Mouse (Mus musculus) kidney, postnatal 25 days (tissue): ENCODE measurements around the gene Ralgapa1.
"Not testable (repeated sequence)": the region's sequence is repeated elsewhere in the genome, so short reads cannot be mapped to it uniquely, and the experiment has no call there.

Experiments
- DNase-seq, 2 experiments: peaks; one replicate each; pipeline ENCODE4 v3.0.0; 2021; ENCODE audit warnings: mixed read lengths in 2 of 2

The Ralgapa1 gene

GRCm38 (mm10) chr12:55798745-55799144 is 22.2 kb downstream of the Ralgapa1 start:
- DNase-seq: no peak

DNA sequence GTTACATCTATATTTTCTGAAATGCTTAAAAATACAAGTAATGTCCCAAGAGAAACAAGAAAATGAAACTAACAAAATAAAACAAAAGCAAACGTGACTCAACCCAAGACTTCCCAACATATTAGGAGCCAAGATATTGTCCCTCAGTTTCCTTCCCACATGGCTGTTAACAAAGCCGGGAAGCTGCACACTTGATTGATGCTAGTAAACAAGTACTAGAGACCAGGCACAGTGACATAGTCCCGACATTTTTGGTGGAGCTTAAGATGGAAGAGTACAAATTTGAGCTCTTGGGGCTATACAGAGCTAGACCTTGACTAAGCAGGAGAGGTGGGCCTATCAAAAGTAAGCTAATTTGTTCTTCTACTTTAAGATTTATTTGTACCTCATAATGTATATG is 23.9 kb downstream of the Ralgapa1 start:
- DNase-seq: peak in 1 of 2 experiments; percentile 46

DNA sequence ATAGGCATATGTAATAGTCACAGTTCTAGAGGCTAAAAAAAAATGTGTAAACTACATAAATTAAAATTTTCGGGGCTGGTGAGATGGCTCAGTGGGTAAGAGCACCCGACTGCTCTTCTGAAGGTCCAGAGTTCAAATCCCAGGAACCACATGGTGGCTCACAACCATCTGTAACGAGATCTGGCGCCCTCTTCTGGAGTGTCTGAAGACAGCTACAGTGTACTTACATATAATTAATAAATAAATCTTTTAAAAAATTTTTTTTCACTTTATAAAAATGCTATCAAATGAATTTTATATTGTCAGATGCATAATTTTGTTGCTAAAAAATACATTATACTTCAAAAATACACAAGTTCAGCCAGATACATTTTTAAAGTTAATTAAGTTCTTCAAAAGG is 26.5 kb downstream of the Ralgapa1 start:
- not testable (repeated sequence) for DNase-seq

DNA sequence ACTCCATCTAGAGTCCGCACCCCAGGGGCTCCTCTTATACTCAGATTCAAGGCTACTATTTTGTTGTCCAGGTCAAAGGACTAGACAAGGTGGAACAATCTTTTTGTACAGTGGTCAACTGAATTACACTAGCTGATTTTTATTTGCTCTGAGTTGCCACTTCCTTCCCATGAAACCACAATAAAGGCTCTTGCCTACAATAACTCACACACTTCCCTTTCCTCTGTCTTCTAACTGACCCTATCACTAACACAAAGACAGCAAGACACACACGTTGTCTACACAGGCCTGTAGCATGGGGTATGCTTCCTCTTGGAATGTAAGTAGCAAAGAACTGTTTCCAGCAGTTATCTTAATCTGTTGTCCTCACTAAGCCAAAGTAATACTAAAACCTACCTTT is 35.7 kb downstream of the Ralgapa1 start:
- DNase-seq: no peak

- DNase-seq: no peak
Observed at GRCm38 (mm10) chr12:55782662-55783061, 38.3 kb downstream of the Ralgapa1 start.

DNA sequence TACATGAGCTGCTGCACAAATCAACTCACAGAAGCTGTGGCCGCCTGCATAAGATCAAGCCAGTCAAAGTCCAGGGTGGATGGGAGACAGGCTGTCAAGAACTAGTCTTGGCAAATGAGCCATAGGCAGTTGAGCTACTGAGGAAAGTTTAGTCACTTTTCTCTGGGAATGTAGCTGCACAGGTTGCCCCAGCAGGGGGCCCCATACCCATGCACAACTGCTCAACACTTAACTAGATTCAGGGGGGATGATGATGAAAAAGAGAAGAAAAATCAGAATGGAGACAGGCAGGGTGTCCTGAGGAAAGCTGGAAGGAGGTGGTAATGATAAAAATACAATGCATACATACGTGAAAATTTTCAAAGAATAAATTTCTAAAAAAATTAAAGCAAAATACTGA is 42.7 kb downstream of the Ralgapa1 start:
- peak; percentile 44 to 48 for DNase-seq

GRCm38 (mm10) chr12:55777356-55777755 is 43.6 kb downstream of the Ralgapa1 start:
- DNase-seq: no peak

GRCm38 (mm10) chr12:55774316-55774715 is 46.7 kb downstream of the Ralgapa1 start:
- no peak for DNase-seq

DNA sequence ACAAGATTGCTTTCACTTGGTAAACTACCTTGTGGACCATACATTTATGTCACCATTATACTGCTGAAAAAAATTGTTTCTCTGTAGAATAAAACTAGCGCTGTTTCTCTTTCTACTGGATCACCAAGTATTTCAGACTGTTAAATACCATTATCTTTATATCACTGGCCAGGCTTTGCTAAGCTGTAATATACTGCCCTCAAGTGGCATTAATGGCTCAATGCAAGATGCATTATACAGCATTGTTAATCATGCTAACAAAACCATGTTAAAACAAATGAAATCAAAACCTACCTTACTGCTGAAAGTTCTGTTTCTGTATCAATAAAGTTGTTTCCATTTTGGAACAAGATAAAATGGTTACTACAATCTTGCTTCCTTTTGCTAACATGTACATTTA is 100.6 kb downstream of the Ralgapa1 start:
- no peak for DNase-seq

- DNase-seq: no peak
Observed at GRCm38 (mm10) chr12:55705881-55706280, 115.1 kb downstream of the Ralgapa1 start.

GRCm38 (mm10) chr12:55666699-55667098 is 154.3 kb downstream of the Ralgapa1 start:
- no peak for DNase-seq

DNA sequence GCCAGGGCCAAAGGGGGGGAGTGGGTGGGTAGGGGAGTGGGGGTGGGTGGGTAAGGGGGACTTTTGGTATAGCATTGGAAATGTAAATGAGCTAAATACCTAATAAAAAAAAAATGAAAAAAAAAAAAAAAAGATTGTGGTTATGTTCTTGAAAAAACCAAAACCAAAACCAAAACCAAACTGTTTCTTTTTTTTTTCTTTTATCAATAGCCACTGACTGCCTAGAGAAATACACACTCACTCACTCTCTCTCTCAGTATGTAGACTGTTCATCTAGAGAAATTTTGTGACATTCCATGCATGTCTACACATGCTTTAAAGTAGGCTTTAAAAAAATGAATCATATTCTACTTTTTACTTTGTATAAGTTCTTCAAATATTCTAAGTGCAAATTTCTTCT is 157.8 kb downstream of the Ralgapa1 start:
- not testable (repeated sequence) for DNase-seq

DNA sequence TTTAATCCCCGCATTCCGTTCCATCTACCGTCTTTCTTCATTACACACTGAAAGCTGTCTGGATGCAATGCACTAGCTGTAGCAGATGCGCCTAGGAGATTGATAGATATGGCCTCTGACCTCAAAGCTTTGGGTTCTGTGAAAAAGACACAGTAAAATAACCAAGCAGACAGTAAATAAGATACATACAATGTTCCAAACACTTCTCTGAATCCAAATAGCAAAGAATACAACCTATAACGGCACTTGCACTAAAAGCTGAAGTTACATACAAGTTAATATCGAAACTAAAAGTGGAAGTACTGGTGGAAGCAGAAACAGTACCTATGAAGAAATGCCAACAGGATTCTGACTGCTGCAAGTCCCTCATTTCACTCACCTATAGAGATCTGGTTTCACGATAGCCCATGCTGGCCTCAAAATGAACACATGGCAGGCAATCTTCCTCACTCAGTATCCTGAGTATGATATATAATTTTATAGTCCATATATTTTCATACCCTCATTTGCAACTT is 172.9 kb downstream of the Ralgapa1 start:
- no peak for DNase-seq

DNA sequence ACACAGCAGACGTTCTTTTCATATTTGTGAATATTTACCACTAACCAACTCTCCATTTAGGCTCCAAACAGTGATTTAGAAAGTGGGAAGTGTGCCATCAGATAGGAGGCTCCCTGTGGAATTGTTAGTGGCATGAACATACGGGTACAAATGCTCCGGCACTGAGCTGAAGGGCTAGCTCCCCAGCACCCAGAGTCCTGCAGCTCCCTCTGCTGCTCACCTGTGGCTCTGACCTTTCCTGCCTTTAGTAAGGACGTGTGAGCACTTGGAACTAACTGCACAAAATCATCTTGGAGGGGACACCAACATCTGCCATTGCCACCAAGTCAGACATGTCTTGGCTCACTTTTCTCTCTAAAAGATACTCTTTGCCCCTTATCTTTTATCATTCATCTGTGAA is 194.3 kb downstream of the Ralgapa1 start:
- DNase-seq: peak in 1 of 2 experiments; percentile 31

GRCm38 (mm10) chr12:55623254-55623653 is 197.7 kb downstream of the Ralgapa1 start:
- DNase-seq: no peak

- DNase-seq: no peak
Observed at GRCm38 (mm10) chr12:55622615-55623245, 198.2 kb downstream of the Ralgapa1 start.

DNA sequence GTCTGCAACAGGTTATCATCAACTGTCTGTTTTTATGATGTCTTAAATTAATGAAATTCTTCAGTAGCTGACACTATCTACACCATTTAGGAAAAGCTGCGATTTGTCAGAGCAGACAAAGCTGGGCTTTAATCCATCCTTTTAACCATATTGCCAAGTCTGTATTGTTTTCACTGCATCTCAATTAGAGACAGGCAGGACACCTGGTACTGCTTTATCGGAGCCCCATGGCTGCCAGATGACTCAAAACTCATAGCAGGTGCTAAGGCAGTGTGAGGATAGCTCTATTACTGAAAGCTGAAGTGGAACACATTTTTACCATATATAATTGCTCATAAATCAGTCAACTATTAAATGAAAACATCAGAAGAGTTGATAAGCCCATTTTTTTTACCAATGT is 200.6 kb downstream of the Ralgapa1 start:
- DNase-seq: no peak

DNA sequence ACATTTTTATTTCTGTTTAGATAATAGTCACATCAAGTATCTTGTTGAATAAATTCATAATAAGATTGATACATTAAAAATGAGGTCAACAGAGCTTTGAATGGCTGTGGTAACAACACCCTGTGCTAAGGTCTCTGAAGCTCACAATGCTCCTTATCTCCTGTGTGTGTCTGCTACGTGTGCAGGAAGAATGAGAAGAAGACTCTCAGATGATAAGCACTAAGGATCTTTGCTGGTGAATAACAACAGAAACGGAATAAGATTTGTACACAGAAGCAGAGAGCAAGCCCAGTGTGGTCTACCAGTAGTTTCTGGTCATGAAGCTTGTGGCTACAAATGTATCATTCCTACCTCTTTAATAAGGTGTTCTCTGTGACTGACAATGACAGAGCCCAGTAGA is 210.2 kb downstream of the Ralgapa1 start:
- DNase-seq: no peak

- peak in 1 of 2 experiments; percentile 35 for DNase-seq
Observed at GRCm38 (mm10) chr12:55607902-55608301, 213.1 kb downstream of the Ralgapa1 start.

- DNase-seq: no peak
Observed at GRCm38 (mm10) chr12:55604411-55604810, 216.6 kb downstream of the Ralgapa1 start.

DNA sequence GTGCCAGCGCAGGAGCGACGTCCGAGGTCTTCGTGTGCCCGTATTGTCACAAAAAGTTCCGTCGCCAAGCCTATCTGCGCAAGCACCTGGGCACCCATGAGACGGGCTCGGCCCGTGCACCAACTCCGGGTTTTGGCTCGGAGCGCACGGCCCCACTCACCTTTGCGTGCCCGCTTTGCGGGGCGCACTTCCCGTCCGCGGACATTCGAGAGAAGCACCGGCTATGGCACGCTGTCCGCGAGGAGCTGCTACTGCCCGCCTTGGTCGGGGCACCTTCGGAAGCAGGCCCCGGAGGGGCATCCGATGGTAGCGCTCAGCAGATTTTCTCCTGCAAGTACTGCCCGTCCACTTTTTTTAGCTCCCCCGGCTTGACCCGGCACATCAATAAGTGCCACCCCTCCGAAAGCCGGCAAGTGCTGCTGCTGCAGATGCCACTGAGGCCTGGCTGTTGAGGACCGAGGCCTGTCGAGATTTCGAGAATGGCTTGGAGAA is 220.4 kb downstream of the Ralgapa1 start:
- DNase-seq: no peak

DNA sequence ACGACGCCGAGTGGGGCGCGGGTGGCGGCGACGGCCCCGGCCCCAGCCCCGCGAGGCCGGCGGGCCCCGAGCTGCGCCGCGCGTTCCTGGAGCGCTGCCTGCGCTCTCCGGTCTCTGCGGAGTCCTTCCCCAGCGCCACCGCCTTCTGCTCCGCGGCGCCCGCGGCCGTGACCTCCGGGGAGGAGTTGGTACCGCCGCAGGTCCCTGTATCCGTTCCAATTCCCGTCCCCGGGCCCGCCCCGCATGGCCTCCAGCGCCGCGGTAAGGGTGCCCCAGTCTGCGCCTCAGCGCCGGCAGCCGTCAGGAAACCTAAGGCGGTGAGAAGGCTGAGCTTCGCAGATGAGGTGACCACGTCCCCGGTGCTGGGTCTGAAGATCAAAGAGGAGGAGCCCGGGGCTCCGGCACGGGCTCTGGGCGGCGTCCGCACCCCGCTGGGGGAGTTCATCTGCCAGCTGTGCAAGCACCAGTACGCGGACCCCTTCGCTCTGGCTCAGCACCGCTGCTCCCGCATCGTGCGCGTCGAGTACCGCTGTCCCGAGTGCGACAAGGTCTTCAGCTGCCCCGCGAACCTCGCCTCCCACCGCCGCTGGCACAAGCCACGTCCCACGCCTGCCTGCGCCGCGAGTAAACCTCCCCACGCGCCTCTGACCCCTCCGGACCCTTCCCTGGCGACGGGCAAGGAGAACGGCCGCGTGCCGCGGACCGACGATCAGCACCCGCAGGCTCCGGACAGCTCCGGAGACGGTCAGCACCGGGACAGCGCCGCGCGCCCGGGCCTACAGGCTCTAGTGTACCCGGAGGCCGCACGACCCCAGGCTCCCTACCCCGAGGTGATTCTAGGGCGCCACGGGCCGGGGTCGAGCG is 221.1 kb downstream of the Ralgapa1 start:
- peak; percentile 56 to 67 for DNase-seq

GRCm38 (mm10) chr12:55598887-55599561 is 221.9 kb downstream of the Ralgapa1 start, which contains the start of gene Insm2:
Gene Insm2, plus strand, starts transcription at chr12:55599427.
- DNase-seq: peak in 1 of 2 experiments; percentile 35
